Mouse (Mus musculus) liver, postnatal 0 days (tissue): ENCODE measurements at regions not wholly inside any gene's neighbourhood (a gene's known extent, or its start where the extent isn't known, plus 50 kb on each side); places are given as distances from the start of the nearest gene placed in this dataset.

ENCODE experiments used
- CTCF ChIP-seq: sonication (generic); IDR thresholded peaks from 2 replicates; pipeline ENCODE4 v1.5.1; 2016; ENCODE audit warnings: antibody characterized with exemption, low read depth
- EP300 ChIP-seq: IDR thresholded peaks from 2 replicates; pipeline ENCODE4 v1.6.1; 2016; ENCODE audit warnings: antibody characterized with exemption, low read depth, mild to moderate bottlenecking

- TF ChIP-seq CTCF (no peak), EP300 (no peak)
Measured at GRCm38 (mm10) chr13:113482911-113483310, 135.5 kb downstream of the Snx18 start.
